Mouse (Mus musculus): ENCODE results near the gene Ube2q2.
"Not testable (repeated sequence)": the region's sequence is repeated elsewhere in the genome, so short reads cannot be mapped to it uniquely, and the experiment has no call there.

The Ube2q2 gene

DNA sequence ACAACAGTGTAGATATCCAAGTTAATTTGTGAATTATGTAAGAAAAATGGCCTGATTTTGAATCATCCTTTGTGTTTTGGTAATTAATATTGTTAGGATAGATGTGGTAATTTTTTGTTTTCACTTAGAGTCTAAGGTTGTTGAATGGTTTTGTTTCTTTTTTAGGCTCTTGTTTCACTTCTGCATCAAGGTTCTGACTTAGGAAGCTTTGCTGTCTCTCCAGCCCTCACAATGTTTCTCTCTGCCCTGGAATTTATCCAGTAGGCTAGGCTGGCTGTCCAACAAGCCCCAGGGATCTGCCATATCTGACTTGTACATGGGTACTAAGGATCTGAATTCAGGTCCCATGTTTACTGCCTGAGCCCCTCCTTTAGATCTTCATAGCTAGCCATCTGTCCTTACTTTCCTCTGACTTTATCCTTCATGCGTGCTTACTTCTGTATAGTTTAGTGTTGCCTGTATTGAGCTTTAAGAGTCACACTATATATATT lies 23.6 kb downstream of the Ube2q2 start:
- DNase-seq (ENCODE audit: low spot score in 2 of 2), result no peak

DNA sequence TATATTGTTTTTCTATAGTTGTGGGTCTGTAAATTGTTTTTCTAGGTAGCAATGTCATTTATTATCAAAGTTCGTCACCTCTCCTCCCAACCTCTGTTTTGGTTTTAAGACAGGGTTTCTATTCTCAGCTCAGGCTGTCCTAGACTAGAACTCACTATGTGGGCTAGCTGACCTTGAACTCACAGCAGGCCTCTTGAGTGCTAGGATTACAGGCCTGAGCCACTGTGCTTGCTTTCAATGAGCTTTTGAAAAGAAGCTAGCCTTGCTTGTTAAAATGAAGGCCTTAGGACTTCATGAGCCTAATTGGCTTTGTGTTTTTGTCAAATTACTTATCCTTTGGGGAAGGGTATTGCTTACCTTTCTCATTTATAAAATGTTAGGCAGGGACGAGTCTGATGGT lies 25.6 kb downstream of the Ube2q2 start:
- DNase-seq (ENCODE audit: low spot score in 2 of 2), result no peak

DNA sequence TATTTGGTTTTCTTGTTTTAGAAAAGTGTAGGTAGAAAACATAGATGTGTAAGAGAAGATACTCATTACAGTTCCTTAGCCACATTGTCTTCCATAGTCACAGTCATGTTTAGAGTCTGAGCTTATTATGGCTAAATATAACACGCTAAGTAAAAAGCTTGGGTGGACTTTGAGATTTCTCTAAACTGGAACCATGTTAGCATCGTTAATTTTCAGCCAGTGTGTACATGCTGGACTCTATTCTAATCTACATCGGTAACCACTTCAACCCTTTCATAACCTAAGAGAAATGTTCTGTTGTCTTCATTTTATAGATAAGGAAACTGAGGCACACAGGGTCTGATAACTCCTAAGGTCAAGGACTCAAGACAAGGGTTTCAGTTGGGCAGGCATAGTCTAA lies 47.2 kb downstream of the Ube2q2 start:
- no peak for DNase-seq (ENCODE audit: low spot score in 2 of 2)

DNA sequence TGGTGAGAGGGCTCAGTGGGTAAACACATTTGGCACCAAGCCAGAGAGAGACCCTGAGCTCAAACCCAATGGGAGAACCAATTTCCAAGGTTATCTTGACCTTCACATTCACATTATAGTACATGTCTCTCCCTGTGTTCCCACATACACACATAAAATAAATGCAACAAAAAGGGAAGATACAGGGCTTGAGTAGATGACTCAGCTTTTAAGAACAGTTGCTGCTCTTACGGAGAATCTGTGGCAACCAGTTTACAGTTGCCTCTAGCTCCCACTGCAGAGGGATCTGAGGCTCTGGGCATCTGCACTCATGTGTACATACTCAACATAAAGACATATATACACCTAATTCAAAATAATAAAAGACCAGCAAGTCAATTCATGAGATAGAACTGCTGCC lies 49.6 kb downstream of the Ube2q2 start:
- DNase-seq (ENCODE audit: low spot score in 2 of 2), result no peak

DNA sequence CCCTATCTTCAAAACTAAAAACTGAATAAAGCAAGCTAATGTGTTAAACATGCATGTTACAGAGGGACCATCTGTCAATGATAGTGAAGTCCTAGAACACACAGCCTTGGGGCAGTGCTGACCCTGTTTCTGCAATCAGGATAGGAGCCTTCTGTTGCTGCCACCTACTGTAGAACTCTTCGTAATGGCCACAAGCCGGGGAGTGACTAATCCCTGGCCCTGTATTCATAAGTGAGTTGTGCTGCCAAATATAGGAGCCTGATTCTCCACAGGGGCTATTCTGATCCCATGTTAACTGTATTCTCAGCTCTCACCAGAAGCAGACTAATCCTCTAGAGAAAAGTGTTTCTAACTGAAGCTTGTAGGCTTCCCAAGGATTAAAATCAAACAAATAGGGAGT lies 50.7 kb downstream of the Ube2q2 start:
- DNase-seq (ENCODE audit: low spot score in 2 of 2), result peak; percentile 19 to 55

DNA sequence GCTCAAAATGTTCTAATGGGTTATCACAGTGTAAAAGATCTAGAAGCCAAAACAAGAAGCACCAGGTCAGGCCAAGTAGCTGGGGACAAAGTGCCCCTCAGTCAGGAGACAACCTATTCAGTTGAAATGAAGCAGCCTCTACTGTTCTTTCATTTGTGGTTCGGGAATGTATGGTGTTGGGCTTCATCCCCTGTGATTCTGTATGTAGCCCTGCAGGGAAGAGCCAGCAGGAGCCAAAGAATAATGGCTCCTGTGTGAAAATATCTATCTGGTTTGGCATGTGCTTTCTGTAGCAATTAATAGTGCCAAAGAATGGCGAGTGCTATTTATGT lies 59.8 kb downstream of the Ube2q2 start:
- DNase-seq (ENCODE audit: low spot score in 2 of 2), result no peak

DNA sequence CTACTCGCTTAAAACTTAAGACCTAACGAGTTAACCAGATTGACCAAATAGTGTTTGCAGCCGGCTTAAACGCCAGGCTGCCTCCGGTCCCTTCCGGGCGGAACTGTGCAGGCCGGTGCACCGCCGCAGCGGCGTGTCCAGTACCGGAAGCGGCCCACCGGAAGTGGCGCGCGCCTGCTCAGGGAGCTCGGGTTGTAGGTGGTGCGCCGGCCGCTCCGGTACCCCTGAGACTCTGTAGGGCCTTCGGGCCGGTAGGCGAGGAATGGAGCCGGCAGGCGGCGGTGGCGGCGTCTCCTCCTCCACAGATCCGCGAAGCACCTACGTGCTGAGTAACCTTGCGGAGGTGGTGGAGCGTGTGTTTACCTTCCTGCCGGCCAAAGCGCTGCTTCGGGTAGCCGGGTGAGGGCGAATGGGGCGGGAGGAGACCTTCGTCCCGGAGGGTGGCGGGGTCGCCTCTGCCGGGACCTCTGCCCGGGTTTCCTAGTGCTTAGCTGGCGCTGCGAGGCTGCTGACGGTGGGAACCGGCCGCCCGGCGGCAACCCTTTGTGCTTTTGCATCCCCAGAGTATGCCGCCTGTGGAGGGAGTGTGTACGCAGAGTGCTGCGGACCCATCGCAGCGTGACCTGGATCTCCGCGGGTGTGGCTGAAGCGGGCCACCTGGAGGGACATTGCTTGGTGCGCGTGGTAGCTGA lies 60.3 kb downstream of the Ube2q2 start, which contains the start of gene Fbxo22:
Gene Fbxo22, plus strand, starts transcription at position 136 of the 692 bp plus-strand sequence.
- peak; percentile 83 for DNase-seq (ENCODE audit: low spot score in 2 of 2)

DNA sequence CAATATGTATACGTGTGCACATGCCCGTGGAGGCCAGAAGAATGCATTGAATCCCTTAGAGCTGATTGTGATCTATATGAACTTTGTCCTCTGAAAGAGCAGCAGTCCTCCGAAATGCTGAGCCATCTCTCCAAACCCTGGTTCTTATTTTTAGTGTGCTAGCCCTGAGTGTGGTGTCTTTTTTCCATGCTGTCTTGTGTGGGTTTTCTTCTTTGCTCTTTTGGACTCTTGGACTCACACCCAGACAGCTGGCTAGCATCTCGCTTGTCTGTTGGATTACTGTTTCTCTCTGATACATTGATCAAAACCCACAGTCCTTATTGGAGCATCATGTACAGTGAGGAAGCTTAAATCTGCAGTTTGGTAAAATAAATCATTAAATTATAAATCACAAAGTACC lies 63.0 kb downstream of the Ube2q2 start:
- no peak for DNase-seq (ENCODE audit: low spot score in 2 of 2)

DNA sequence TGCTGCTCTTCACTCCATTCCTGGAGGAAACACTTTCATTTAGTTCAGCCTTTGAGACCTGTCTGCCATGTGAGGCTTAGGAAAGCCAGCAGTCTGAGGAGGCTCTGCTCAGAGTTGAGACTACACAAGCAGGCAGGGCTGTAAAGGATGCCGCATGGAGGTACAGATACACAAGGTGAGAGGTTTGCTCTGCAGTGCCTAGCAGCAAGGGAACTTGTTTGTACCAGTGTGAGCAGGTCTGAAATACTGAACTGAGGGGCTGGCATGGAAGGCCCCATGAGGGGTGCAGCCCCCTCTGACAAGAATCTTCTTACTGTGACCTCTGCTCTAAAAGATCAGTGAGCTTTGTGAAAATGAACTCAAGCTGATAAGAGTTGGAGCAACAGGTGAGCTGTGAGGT lies 64.7 kb downstream of the Ube2q2 start:
- DNase-seq (ENCODE audit: low spot score in 2 of 2), result no peak

DNA sequence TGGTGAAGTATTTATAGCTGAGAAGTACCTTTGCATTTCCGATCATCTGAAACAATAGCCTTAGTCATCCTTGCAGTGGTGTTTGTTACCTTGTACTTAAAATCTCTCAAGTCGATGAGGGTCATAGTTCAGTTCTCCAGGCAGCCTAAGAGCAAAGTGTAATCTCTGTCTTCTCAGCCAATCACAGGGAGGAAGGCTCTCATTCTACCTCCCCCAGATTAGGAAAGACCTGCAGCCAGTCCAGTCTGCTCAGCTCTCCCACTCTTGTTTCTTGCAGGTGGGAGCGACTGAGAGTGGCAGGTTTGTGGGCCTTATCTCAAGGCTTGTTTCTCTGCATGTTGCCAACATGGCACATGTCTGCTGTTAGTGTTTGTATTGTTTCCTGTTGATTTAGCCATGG lies 66.4 kb downstream of the Ube2q2 start:
- no peak for DNase-seq (ENCODE audit: low spot score in 2 of 2)

DNA sequence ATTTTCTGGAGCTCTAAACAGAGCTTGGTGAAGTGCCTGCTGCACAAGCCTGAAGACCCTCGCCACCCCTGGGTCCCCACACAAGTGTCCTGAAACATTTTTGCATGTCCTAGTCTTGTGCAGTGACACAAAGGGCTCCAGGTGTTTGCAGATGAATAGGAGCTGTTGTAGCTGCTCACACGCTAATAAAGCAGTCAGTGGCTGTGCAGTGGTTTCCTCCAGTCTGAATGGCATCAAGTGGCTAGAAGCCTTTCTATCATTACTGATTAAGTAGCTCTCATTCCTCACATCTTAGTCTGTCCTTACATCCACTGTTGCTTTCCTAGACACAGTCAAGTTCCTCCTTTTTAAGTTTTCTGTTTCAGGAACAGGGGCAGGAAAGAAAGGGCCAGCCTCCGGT lies 67.0 kb downstream of the Ube2q2 start:
- DNase-seq (ENCODE audit: low spot score in 2 of 2), result no peak

DNA sequence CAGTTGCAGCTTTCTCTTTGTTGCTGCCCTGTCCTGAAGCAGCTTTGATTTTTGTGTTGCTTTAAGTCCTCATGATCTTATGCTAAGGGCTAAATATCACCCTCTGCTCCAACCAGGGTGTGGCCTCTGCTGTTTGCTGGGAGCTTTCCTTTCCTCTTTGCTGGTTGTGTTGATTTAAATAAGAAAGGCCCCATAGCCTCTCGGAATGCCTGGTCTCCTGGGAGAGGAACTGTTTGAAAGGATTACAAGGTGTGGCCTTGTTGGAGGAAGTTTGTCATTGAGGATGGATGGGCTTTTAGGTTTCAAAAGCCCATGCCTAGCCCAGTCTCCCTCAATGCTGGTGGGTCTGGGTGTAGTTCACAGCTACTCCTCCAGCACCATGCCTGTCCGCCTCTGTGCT lies 67.4 kb downstream of the Ube2q2 start:
- DNase-seq (ENCODE audit: low spot score in 2 of 2), result no peak

DNA sequence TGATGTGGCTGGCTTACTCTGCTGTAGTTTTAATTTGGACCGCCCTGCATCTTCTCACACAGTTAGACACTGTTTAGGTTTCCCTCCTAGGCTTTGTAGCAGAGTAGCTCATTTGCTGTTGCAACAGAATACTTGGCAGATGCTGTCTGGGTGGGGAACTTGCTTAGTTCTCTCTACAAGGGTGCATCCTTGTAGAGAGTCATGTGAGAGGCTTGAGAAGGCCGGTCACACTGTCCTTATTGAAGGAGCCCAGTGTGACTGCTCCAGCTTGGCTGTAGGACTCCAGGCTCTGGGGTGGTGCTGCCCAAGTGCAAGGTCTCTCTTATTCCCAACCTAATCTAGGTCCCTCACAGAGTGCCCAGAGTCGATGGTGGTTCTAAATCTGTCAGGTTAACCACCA lies 68.7 kb downstream of the Ube2q2 start:
- no peak for DNase-seq (ENCODE audit: low spot score in 2 of 2)

DNA sequence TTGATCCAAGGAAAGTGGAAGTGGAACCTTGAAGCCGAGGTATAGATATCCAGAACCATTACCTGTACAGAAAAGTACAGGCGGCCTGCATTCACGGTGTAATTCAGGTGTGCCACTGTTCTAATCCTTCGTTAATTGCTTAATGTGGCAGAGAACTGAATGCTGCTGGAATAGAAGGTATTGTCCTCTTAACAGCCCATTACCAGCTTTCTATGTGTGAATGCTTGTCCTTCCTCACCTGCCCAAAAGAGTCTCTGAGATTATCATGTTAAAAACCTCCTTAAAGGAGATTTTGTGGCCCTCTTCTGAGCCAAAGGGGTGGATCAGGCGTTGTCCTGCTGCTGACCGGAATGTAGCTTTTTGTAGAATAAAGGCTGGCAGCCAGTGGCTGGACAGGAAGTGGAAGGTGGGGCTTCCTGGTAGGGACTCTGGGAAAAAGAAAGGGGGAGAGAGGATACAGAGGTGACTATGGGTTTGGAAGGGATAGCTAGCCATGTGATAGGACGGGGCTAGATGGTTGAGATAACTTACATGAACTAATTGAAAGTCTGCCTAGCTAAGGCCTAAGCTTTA lies 76.6 kb downstream of the Ube2q2 start:
- DNase-seq (ENCODE audit: low spot score in 2 of 2), result no peak

DNA sequence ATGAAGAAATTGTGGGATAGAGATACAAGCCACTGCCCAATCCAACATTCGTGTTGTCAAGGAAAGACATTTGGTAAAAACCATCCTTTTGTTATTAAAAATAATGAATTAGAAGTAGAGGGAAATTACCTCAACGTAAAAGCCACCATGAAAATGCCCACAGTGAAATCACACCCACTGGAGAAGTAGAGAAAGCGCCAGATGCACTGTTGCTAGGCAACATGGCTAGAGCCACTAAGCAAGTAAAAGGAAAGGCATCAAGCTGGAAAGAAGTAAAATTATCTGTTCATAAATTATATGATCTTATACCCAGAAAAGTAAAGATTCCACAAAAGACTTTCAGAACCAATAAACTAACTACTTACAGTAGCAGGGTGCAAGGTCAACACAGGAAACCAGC lies 77.6 kb downstream of the Ube2q2 start:
- peak; percentile 17 to 66 for DNase-seq (ENCODE audit: low spot score in 2 of 2)

DNA sequence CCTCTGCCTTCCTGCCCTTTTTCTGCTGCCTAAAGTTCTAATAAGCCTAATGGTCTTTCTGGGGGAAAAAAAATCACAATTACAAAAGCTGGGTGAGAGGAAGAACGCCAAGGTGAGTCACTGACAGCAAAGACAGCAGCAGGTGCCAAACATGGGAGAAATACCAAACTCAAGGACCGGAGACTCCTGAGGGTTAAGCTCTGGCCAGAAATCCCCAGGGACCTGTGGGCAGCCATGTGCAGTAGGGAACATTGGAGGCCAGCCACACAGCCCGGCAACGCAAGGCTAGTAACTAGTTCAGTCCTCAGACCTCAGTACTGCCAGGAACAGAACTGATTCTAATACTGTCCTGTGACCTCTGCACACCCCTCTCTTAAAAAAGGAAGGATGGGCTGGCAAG lies 79.5 kb downstream of the Ube2q2 start:
- DNase-seq (ENCODE audit: low spot score in 2 of 2), result no peak

DNA sequence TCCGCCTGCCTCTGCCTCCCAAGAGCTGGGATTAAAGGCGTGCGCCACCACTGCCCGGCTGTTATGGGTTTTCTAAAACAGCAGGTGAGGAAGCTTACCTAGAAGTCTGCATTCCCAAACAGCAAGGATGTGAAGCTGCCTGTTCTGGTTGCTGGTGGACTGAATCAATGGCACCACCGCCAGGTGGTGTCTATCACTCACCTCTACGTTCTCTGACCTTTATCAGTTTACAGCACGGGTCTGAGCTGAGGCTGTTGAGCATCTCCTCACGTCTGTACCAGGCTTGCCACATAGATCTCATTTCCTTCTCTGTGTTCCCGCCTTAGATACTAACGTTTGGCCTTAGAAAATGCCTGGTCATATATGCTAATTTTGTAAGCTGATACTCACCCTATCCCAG lies 80.4 kb downstream of the Ube2q2 start:
- no peak for DNase-seq (ENCODE audit: low spot score in 2 of 2)

DNA sequence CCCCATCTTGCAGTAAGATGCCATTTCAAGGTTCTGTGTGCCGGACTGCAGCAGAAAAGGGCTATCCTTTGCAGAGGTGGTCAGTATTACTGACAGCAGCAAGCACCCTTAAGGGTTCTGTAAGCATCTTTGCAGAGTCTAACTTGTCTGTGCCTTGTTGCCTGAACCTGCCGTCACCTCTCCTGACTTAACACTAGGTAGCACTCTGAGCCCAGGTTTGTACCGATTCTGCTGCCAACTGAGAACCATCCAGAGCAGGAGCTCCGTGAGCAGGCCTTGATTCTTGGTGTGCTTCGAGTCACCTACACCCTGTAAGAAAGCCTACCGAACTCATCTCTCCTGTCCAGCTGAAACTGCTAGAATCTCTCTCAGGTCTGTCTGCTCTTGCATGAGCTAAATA lies 82.9 kb downstream of the Ube2q2 start:
- no peak for DNase-seq (ENCODE audit: low spot score in 2 of 2)

DNA sequence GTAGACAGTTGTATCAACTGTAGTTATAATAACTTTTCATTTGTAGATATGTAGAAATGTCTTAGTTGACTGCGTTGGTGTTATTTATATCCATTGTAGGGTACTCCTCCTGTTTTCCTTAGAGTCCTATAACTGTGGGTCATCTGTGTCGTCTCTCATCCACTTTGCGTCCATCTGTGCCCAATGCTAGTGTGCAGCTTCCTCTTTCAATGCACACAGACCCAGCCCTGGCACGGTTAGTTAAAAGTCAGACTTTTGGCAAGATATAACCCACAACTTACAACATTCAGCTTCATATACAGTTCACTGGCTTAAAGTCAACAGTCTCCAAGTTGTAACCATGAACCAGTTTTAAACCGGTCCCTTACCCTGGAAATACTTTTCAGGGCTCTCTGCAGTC lies 83.5 kb downstream of the Ube2q2 start:
- DNase-seq (ENCODE audit: low spot score in 2 of 2), result no peak

DNA sequence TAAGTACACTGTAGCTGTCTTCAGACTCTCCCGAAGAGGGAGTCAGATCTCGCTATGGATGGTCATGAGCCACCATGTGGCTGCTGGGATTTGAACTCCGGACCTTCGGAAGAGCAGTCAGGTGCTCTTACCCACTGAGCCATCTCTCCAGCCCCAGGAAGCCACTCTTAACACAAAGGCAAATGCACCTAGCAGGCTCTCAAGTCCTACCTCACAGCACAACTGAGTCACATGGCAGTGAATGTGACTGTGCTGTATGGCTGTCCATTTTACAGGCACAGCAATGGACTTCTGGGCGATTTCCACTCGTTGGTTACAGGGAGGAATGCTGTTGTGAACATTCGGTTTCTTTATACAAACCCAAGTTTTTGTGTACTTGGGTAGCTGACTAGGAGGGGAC lies 83.9 kb downstream of the Ube2q2 start:
- no peak for DNase-seq (ENCODE audit: low spot score in 2 of 2)

DNA sequence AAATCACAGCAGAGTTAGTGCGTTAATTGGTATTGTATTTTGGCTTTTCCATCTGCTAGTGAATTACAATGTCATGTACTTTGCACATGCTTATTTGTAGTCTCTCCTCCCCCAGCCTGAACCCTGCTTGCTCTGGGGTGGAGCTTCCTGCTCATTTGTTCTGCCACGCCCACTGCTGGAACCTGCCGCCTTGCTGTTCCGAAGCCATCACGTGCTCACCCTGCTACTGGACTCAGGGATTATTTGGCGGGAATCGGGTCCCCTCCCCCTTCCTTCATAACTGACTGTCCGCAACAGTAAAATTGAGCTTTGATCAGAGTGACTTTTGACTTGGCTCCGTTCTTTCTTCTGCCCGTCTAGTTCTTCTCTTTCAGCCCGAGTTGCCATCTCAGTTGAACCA lies 84.4 kb downstream of the Ube2q2 start:
- not testable (repeated sequence) for DNase-seq (ENCODE audit: low spot score in 2 of 2)

DNA sequence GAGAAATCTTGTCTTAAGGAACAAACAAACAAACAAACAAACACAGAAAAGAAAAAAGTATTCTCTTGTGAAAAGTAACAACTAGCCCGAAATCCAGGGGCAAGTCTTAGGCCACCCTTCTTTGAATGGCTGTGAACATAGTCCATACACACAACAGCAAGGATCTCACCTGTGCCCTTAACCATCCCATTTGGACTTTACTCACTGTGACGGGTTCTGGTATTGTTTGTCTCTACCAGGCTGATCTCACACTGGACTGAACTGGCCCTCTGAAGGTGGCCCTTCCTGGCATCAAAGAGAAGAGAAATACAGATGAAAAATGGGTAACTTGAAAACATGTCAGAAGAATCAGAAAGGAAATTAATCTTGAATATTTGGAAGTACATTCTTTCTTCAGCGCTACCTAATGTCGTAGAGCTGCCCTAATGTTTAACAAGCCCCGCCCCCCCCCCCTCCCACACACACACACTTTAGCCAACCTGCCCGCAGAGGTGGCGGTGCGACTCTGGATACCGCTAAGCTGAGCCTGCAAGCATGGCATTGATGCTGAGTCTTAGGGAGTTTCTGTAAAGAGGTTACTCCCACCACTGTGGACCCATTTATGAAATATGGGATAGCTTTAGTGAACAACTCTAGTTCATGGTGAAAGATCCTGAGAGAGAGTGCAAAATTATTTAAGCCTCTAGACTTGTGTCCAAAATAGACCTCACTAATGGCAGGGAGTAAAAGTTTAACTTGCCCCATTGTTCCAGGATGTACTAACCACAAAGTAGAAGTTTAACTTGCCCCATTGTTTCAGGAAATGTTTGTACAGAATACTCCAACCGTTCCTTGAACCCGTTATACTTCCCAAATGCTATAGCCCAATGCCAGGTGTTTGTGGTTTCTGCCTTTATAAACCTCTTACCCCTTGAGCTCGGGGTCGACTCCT lies 87.8 kb downstream of the Ube2q2 start:
- no peak for DNase-seq (ENCODE audit: low spot score in 2 of 2)

DNA sequence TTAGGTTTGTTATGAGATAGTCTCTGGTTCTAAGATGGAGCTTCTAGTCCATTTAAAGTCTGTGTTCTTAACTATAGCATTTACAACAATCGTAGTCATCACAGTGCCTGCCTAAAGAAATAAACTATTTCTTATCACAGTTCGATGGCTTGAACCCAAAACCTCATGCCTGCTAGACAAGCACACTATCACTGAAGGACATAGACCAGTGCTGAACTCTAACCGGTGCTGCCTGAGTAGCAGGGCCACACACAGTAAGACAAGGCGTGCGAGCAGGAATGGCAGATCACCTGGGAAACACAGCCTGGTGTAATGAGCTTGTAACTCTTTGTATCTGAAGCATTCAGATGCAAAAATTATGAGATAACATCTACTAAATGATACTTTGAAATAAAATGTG lies 92.2 kb downstream of the Ube2q2 start:
- no peak for DNase-seq (ENCODE audit: low spot score in 2 of 2)

Measured in frontal cortex, postnatal 36 days (tissue).